Mouse (Mus musculus) limb, embryonic 15.5 days (tissue): Measurements from ENCODE around the gene Mospd3. TPM values are rescaled to one million over a fixed set of nuclear protein-coding genes. Genes with fewer than 3 reads are reported as not detected.

Experiments
- ATAC-seq: fragments of 200-750 bp; cut with Nextera tagmentation; 2 replicates; pipeline ENCODE4 v1.8.0; 2017; ENCODE audit warnings: low read depth, moderate TSS enrichment; ENCODE audit not compliant: insufficient number of reproducible peaks, low FRiP score, low TSS enrichment
- H3K27ac ChIP-seq: fragments of 300-500 bp; sonication (generic); 2 replicates; pipeline ENCODE4 v1.5.1; 2015; ENCODE audit warnings: moderate library complexity, mild to moderate bottlenecking, inconsistent platforms
- H3K27me3 ChIP-seq: fragments of 300-500 bp; sonication (generic); 2 replicates; pipeline ENCODE4 v1.6.1; 2015; ENCODE audit warnings: inconsistent platforms
- H3K36me3 ChIP-seq: fragments of 300-500 bp; sonication (generic); 2 replicates; pipeline ENCODE4 v1.6.1; 2015; ENCODE audit warnings: inconsistent platforms
- H3K4me1 ChIP-seq: fragments of 300-500 bp; sonication (generic); 2 replicates; pipeline ENCODE4 v1.6.1; 2015; ENCODE audit warnings: inconsistent platforms
- H3K4me2 ChIP-seq: fragments of 300-500 bp; sonication (generic); 2 replicates; pipeline ENCODE4 v1.6.1; 2015; ENCODE audit warnings: mild to moderate bottlenecking, inconsistent platforms
- H3K4me3 ChIP-seq: fragments of 300-500 bp; sonication (generic); 2 replicates; pipeline ENCODE4 v1.5.1; 2015; ENCODE audit warnings: mild to moderate bottlenecking, inconsistent platforms
- H3K9ac ChIP-seq: fragments of 300-500 bp; sonication (generic); 2 replicates; pipeline ENCODE4 v1.6.1; 2015; ENCODE audit warnings: inconsistent platforms
- H3K9me3 ChIP-seq: fragments of 300-500 bp; sonication (generic); 2 replicates; pipeline ENCODE4 v1.6.1; 2016; ENCODE audit warnings: inconsistent platforms
- WGBS: fragments of 180-500 bp; shearing (Covaris S2); methylation state at CpG from one replicate; pipeline ENCODE4 v1.1.7; 2015; 5-methylcytosine and 5-hydroxymethylcytosine counted together
- polyA plus RNA-seq: library from polyadenylated mRNA; unstranded; fragments of >200 nt; fragmentation: Nextera tagmentation; extraction: Ambion mirVana; gene quantifications from 2 replicates; pipeline ENCODE4 v1.2.1, GENCODE M21; 2015

The Mospd3 gene
- 40.6 and 41.8 TPM in 2 replicates for polyA plus RNA-seq

DNA sequence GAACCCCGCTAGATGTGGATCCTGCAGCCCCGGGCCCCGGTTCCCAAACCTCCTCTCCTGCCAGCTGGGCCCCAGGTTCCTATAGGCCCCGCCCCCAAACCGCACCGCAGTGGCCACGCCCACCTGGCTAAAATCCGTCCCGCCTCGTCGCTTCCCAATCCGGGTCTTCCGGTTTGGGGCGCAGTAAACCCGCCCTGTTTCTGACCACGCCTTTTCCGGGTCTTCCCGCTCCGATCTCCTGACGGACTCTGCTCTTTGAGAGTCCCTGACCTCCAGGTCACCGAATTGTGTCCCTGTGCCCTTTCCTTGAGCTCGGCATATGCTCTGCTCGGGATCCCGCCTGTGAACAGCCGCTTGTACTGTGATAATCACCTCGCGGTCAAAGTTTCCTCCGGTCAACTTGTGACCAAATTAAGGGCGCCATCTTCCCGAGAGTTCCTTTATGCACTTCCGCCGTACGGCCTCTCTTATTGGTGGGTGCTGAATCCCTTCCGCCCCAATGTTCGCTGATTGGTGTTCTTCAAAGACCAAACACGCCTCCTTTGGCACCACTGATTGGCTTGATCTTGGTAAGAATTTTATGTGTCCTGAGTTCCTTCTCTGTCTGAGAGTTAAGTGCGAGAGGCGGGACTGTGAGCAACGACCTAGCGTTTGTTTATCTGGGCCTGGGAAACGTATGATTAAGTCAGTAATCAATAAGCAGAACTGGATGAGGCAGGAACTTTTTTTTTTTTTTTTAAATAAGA lies at the start of gene Mospd3:
Gene Mospd3, minus strand, starts transcription at position 440 of the 746 bp plus-strand sequence.
- Histone ChIP-seq H3K4me1 (peaks cover 23% of the 10 kb centered on the region), H3K27me3 (no peaks in the 10 kb centered on the region), H3K4me3 (peak within 1 kb of the TSS; percentile 73), H3K36me3 (peaks cover 27% of the 10 kb centered on the region), H3K27ac (peak within 1 kb of the TSS; percentile 91), H3K9me3 (no peaks in the 10 kb centered on the region), H3K4me2 (peak within 1 kb of the TSS; percentile 86), H3K9ac (peak within 1 kb of the TSS; percentile 82)
- peak; percentile 93 for ATAC-seq
- WGBS, result under 1% methylated on average over 41 of the region's 41 CpGs

DNA sequence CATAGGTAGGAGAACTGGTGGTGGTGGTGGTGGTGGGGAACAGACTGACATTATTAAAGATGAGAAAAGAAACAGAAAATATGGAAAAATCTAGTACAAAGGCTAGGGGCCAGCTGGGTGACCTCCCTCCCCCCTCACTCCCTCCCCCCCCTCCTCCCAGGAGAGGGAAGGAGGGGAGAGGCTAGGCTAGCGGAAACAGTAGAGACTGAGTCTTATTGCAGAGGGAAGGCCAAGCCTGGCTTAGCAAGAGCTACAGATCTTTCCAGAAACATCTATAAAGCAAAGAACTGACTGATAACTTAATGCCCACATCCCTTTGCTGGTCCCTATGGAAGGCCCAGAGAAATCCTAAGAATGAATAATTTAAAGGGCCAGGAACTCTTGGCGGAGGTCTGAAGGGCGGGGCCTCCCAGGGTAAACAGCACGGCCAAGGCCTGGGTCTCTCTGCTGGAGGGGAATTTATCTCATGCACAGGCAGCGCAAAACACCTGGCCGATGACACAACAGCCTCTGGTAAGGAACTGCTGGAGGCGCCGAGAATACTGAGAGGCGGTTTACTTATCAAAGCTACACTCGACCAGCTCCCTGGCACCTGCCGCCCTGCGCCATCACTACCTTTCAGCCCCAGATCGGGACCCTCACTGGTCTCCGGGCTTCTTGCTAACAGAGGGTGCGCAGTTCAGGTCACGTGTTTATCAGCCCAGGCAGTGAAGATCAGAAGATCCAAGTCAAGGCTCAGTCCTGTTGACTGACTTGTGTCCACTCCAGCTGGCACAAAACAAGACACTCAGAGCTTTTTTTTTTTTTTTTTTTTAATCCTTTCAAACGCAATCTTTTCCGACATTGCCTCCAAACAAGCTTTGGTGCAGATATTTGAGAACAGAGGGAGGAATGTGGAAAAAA lies 49.1 kb upstream of the Mospd3 start:
- Histone ChIP-seq H3K27ac (peak overlapping the region; percentile 59; the same call in 1 of the 2 replicates), H3K4me1 (peaks cover 45% of the 10 kb centered on the region), H3K9ac (no peak overlapping the region), H3K36me3 (peaks cover 10% of the 10 kb centered on the region), H3K4me3 (no peak overlapping the region), H3K4me2 (peak overlapping the region; percentile 17; the same call in 1 of the 2 replicates), H3K27me3 (peaks cover 16% of the 10 kb centered on the region), H3K9me3 (no peaks in the 10 kb centered on the region)
- ATAC-seq, result no peak
- 20% methylated on average over 18 of the region's 18 CpGs for WGBS

DNA sequence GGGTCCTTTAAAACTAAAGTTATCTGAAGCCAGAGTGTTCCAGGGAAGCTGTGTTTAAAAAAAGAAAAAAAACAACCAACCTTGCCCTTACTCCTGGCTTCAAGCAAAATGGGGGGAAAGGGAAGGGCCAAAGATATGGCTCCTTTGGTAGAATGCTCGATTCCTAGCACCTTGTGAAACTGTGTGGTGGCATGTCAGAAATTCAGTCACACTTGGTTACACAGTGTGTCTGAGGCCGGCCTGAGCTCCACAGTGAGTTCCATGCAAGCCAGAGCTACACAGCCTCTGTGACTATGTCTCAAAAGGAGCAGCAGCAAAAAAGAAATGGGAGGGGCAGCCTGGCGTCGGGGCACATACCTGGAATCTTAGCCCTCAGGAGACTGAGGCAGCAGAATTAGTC lies 48.4 kb upstream of the Mospd3 start:
- Histone ChIP-seq H3K4me2 (no peak overlapping the region), H3K36me3 (peaks cover 7% of the 10 kb centered on the region; the same call in 1 of the 2 replicates), H3K4me3 (no peak overlapping the region), H3K9ac (no peak overlapping the region), H3K27me3 (peaks cover 22% of the 10 kb centered on the region), H3K9me3 (no peaks in the 10 kb centered on the region), H3K4me1 (peaks cover 49% of the 10 kb centered on the region), H3K27ac (peak overlapping the region; percentile 59; the same call in 1 of the 2 replicates)
- ATAC-seq, result no peak
- 22% methylated on average over 4 of the region's 4 CpGs for WGBS

DNA sequence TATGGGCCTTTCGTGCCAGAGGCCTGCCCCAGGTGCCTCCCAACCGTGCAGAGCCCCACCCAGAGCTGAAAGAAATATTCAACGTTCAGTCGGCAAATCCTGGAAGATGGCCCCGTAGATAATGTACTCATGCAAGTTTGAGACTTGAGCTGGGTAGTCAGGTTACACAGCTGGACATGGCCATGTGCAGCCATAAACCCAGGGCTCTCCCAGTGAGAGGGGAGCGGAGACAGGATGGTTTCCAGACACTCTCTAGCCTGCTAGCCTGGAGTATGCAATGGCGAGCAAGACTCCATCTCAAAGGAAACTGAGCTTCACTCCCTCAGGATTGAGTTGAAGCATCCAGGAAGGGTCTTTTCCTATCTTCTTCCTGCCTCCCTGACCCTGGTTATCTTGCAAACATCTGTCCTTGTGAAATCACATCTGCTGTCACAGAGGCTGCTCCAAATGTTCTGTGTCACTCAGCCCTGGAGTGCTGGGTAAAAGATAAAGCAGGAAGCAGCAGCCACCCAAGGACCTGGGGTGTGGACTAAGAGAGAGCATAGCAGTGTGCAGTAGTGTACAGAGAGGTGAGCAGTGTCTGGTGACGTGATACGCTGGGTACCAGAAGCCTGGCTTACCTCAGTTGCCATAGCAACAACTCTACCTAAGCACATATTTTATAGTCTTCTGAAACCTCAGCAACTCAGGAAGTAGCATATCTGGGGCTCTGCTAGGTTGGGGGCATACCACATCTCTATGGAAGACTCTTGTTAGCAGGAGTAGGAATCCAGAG lies 47.2 kb upstream of the Mospd3 start:
- Histone ChIP-seq H3K4me3 (no peak overlapping the region), H3K4me1 (peaks cover 50% of the 10 kb centered on the region), H3K9me3 (no peaks in the 10 kb centered on the region), H3K36me3 (peaks cover 10% of the 10 kb centered on the region; the same call in 1 of the 2 replicates), H3K27me3 (peaks cover 34% of the 10 kb centered on the region), H3K4me2 (no peak overlapping the region), H3K27ac (0 out of 2 replicates have a peak overlapping the region, but pooled peaks have one; percentile 24), H3K9ac (no peak overlapping the region)
- WGBS, result 17% methylated on average over 9 of the region's 9 CpGs
- no peak for ATAC-seq

DNA sequence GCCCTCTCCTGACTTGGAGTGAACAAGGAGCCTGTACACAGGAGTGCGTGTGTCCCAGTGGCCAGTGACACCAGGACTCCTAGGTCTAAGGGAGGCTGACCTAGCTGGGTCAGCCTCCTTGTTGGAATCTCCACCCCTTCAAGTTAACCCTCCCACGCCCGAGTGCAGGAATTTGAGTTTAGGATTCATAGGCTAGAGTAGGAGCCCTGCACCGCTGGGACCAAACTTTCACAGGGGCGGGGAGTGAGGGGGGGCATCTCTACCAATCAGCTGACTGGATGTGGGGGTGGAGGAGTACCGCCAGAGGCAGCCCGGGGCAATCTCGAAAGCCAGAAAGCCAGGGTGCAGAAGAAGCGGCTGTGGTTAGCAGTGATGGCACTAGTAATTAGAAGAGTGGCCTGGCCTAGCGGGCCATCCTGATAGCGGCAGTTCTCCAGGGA lies 44.8 kb upstream of the Mospd3 start, which contains the start of gene Irs3:
Gene Irs3, minus strand, starts transcription at position 63 of the 440 bp plus-strand sequence.
- peaks cover 22% of the 10 kb centered on the region for H3K36me3 ChIP-seq
- no peak within 1 kb of the TSS for H3K9ac ChIP-seq
- H3K4me3 ChIP-seq, result peak within 1 kb of the TSS; percentile 29
- no peaks in the 10 kb centered on the region for H3K9me3 ChIP-seq
- H3K4me1 ChIP-seq, result peaks cover 49% of the 10 kb centered on the region
- H3K27me3 ChIP-seq, result peaks cover 36% of the 10 kb centered on the region
- no peak within 1 kb of the TSS for H3K27ac ChIP-seq
- H3K4me2 ChIP-seq, result peak within 1 kb of the TSS; percentile 46
- no peak for ATAC-seq
- 22% methylated on average over 11 of the region's 11 CpGs for WGBS

DNA sequence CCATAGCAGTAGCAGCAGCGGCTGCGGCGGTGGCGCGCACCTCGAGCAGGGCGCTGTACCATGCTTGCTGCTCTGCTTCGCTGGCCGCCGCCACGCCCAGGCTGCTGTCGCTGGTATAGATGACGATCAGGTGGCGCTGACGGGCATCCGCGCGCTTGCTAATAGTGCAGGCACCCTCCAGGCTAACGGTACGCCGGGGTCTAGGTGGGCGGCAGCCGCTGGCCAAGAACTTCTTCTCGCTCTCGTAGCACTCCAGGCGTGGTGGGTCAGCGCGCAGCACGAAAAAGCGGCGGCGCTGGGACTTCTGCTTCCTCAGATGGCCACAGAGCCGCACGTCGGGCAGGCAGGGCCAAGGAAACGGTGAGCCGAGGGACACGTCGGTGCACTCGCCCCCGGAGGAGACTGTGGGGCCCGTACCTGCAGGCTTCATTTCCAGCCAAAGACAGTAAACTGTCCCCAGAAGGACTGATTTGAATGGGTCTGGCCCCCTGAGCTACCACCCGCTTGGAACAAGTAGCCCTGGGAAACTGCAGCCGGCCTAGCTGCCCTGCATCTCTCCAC lies 44.3 kb upstream of the Mospd3 start:
- Histone ChIP-seq H3K4me3 (peak overlapping the region; percentile 29), H3K9me3 (no peaks in the 10 kb centered on the region), H3K9ac (no peak overlapping the region), H3K27me3 (peaks cover 36% of the 10 kb centered on the region), H3K36me3 (peaks cover 27% of the 10 kb centered on the region), H3K4me1 (peaks cover 49% of the 10 kb centered on the region), H3K27ac (no peak overlapping the region), H3K4me2 (peak overlapping the region; percentile 46)
- WGBS, result 4% methylated on average over 44 of the region's 44 CpGs
- no peak for ATAC-seq

DNA sequence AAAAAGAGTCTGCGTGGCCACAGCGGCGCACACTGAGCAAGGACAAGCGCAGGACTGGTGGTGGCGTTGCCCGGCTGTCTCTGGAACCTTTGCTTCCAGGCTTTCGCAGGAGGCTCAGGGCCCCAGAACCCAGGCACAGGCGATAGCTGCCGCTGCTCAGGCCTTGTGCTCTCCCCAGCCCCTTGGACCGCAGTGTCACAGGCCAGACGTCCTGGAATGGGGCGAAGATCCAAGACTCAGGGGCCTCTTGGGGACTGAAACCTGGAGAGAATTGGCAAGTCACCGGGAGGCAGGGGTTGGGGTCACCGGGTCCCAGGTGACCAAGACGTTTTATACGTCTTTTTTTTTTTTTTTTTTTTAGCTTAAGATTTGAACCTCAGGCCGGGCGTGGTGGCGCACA lies 43.6 kb upstream of the Mospd3 start:
- peaks cover 43% of the 10 kb centered on the region for H3K4me1 ChIP-seq
- H3K27ac ChIP-seq, result no peak overlapping the region
- no peak overlapping the region for H3K9ac ChIP-seq
- ATAC-seq, result no peak
- H3K9me3 ChIP-seq, result no peaks in the 10 kb centered on the region
- peaks cover 34% of the 10 kb centered on the region for H3K36me3 ChIP-seq
- no peak overlapping the region for H3K4me2 ChIP-seq
- H3K27me3 ChIP-seq, result peaks cover 36% of the 10 kb centered on the region
- H3K4me3 ChIP-seq, result no peak overlapping the region
- WGBS, result 40% methylated on average over 19 of the region's 19 CpGs

DNA sequence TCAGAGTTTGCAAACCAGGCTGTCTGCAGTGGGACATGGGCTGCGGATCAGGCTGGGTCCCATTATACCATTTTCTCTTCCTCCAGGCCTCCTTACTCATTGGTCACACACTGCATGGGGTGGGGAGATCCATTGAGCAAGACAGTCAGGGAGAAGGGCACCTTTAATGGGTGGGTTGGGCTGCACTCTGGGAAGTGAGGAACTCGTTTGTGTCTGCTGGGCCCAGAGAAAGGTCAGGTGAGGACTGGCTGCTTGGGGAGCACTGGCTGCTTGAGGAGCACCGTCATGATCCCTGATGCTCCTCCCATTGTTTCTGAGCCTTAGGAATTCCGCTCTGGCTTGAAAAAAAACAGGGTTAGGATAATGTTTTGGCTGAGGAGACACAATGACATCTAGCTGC lies 42.0 kb upstream of the Mospd3 start:
- ATAC-seq, result no peak
- Histone ChIP-seq H3K4me3 (no peak overlapping the region), H3K4me1 (peaks cover 28% of the 10 kb centered on the region), H3K9me3 (no peaks in the 10 kb centered on the region), H3K36me3 (peaks cover 50% of the 10 kb centered on the region), H3K27me3 (peaks cover 36% of the 10 kb centered on the region), H3K27ac (no peak overlapping the region), H3K4me2 (no peak overlapping the region), H3K9ac (no peak overlapping the region)
- 60% methylated on average over 4 of the region's 4 CpGs for WGBS

DNA sequence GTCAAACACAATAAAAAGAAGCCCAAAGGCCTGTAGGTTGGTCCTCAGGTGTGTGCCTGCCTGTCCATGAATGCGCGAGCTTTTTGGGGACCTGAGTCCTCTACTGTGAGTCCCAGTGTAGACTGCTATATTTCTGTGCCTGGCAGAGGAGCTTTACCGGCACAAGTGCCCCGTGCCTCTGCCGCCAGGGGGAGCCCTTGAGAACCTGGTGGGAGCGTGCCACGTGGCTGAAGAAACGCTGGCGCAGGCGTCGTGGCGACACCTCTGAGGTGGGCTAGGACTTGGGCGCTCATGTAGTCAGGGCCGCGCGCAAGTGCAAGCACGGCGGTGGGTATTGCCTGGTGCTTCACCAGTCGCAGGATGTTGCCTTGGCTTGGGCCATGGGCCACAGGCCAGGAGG lies 40.2 kb upstream of the Mospd3 start, which contains the start of gene Sap25:
Gene Sap25, plus strand, starts transcription at position 281 of the 400 bp plus-strand sequence.
- Histone ChIP-seq H3K4me1 (peaks cover 21% of the 10 kb centered on the region), H3K27me3 (peaks cover 31% of the 10 kb centered on the region), H3K36me3 (peaks cover 68% of the 10 kb centered on the region), H3K4me3 (no peak within 1 kb of the TSS), H3K4me2 (no peak within 1 kb of the TSS), H3K27ac (no peak within 1 kb of the TSS), H3K9me3 (no peaks in the 10 kb centered on the region), H3K9ac (no peak within 1 kb of the TSS)
- WGBS, result 88% methylated on average over 19 of the region's 19 CpGs
- ATAC-seq, result no peak

DNA sequence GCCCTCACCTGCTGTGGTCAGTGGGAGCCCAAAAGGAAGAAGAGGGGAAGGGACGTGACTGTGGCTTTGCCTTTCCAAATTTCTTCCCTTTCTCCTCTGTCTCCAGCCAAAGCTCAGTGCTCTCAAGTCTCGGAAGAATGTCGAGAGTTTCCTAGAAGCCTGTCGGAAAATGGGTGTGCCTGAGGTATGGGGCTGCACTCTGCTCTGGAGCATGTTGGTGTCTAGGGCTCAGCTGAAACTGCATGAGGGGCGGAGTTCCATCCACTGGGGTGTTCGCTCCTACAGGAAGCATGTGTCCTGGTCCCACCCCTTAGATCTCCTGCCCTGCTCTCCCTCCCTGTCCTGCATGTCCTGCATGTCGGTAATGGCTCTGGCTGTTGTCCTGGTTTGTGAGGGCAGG lies 38.6 kb upstream of the Mospd3 start:
- Histone ChIP-seq H3K9ac (no peak overlapping the region), H3K27ac (no peak overlapping the region), H3K9me3 (no peaks in the 10 kb centered on the region), H3K36me3 (peaks cover 78% of the 10 kb centered on the region), H3K4me1 (peaks cover 9% of the 10 kb centered on the region), H3K27me3 (peaks cover 15% of the 10 kb centered on the region), H3K4me3 (no peak overlapping the region), H3K4me2 (no peak overlapping the region)
- no peak for ATAC-seq
- WGBS, result 75% methylated on average over 7 of the region's 7 CpGs
